Mouse (Mus musculus): ENCODE data around the gene Enpp5. TPM values are rescaled to one million over a fixed set of nuclear protein-coding genes. Genes with fewer than 3 reads are reported as not detected.

Enpp5 gene
- total and polyA plus RNA-seq, 3 experiments, result 13.3 to 14.2 (median 14.2) TPM

GRCm38 (mm10) chr17:44134545-44134944 lies 55.9 kb downstream of the Enpp5 start:
- intact Hi-C loops (cut with DNase I), result no loop called here
- DNase-seq, result no peak
- no peaks in the 10 kb centered on the region for H3K79me2 ChIP-seq (replicated peaks; ENCODE audit: control insufficient read depth, insufficient read depth, low read length)
- H3K36me3 ChIP-seq (ENCODE audit: control insufficient read depth, insufficient read depth, low read length), result no peaks in the 10 kb centered on the region
- no peak for TF ChIP-seq EP300 (IDR thresholded peaks at IDR 0.05; ENCODE audit: insufficient read depth, low read depth, low read length)
- TF ChIP-seq POLR2A (IDR thresholded peaks at IDR 0.05; ENCODE audit: insufficient read depth, low read depth, low read length), result no peak
- no peak for TF ChIP-seq CTCF (IDR thresholded peaks at IDR 0.05)
- H3K4me1 ChIP-seq (ENCODE audit: control insufficient read depth, insufficient read depth, low read length), result peaks cover 4% of the 10 kb centered on the region
- H3K9ac ChIP-seq (ENCODE audit: low read depth, low read length), result no peak overlapping the region
- no peak overlapping the region for H3K4me3 ChIP-seq
- H3K27me3 ChIP-seq (ENCODE audit: control insufficient read depth, insufficient read depth, low read length), result no peaks in the 10 kb centered on the region
- no peak overlapping the region for H3K27ac ChIP-seq
- WGBS, result 85% methylated on average over 9 of the region's 9 CpGs

GRCm38 (mm10) chr17:44136018-44136417 lies 57.4 kb downstream of the Enpp5 start:
- no peak for TF ChIP-seq POLR2A (IDR thresholded peaks at IDR 0.05; ENCODE audit: insufficient read depth, low read depth, low read length)
- no peak for TF ChIP-seq CTCF (IDR thresholded peaks at IDR 0.05)
- no peak for TF ChIP-seq EP300 (IDR thresholded peaks at IDR 0.05; ENCODE audit: insufficient read depth, low read depth, low read length)
- WGBS, result 23% methylated on average over 8 of the region's 8 CpGs
- no peaks in the 10 kb centered on the region for H3K36me3 ChIP-seq (ENCODE audit: control insufficient read depth, insufficient read depth, low read length)
- H3K4me1 ChIP-seq (ENCODE audit: control insufficient read depth, insufficient read depth, low read length), result peaks cover 4% of the 10 kb centered on the region
- H3K27ac ChIP-seq, result no peak overlapping the region
- no peak overlapping the region for H3K4me3 ChIP-seq
- DNase-seq, result no peak
- intact Hi-C loops (cut with DNase I), result no loop called here
- H3K27me3 ChIP-seq (ENCODE audit: control insufficient read depth, insufficient read depth, low read length), result no peaks in the 10 kb centered on the region
- H3K9ac ChIP-seq (ENCODE audit: low read depth, low read length), result no peak overlapping the region
- no peaks in the 10 kb centered on the region for H3K79me2 ChIP-seq (replicated peaks; ENCODE audit: control insufficient read depth, insufficient read depth, low read length)

Other genes with a start within 250 kb of the Enpp5 start
- gene Enpp4, start 27.0 kb downstream of the Enpp5 start, total RNA-seq (2021), result 10 to 100 TPM; 21.6 to 24.6 TPM
- 8.5 and 18.2 TPM in 2 replicates for gene Enpp4, start 27.0 kb downstream of the Enpp5 start, polyA plus RNA-seq (2012; rRNA removed)
- 100 to 1,000 TPM; 128 to 171 TPM for gene Clic5, start 109.8 kb downstream of the Enpp5 start, total RNA-seq (2021)
- gene Clic5, start 109.8 kb downstream of the Enpp5 start, polyA plus RNA-seq (2012; rRNA removed), result 33.2 and 61.4 TPM in 2 replicates